8 mouse cellular contexts compared by ENCODE assay signal in the genomic region with DNA sequence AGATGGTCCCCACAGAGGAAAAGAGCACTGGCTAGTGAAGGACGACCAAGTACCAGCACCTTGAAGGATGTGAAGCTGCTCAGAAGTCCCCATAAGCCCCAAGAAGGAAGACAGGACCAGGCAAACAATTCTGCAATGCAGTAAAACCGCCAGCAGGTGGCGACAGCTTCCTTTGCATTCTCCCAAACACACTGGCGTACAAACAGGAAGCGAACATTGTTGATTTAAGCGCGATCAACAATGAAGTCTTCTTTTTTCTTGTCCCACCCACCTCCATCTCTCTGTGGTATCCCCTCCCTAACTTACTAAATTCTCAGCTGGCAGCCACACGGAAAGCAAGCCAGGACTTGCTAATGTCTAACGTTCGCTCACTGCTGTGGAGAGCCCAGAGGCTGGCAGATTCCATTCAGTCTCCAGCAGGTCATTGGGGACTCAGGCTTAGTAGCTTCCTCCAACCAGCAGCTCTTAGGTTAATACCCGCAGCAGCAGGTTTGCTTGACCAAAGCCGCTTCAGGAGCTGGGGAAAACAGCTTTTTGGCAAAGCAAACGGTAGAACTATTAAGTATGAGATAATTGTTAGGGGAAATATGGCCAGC.
DNase-seq lines count a peak whose midpoint lies in the region; ATAC-seq lines count a peak whose summit lies in the region.

No protein-coding gene starts in this region.

- H3K9me3 ChIP-seq in erythroblast, embryonic 14.5 days (ENCODE audit: control insufficient read depth, low read length), result no peaks in the 10 kb centered on the region
- H3K9me3 ChIP-seq in intestine, embryonic 15.5 days, result no peaks in the 10 kb centered on the region

- no peaks in the 10 kb centered on the region for H3K4me1 ChIP-seq in erythroblast, embryonic 14.5 days (ENCODE audit: control insufficient read depth)
- no peaks in the 10 kb centered on the region for H3K4me1 ChIP-seq in intestine, embryonic 15.5 days (replicated peaks)

- peak overlapping the region; percentile 38 for H3K4me3 ChIP-seq in erythroblast, embryonic 14.5 days (replicated peaks)
- H3K4me3 ChIP-seq in intestine, embryonic 15.5 days (replicated peaks), result peak overlapping the region; percentile 44

- intact Hi-C loops in left cerebral cortex, postnatal 25 days (cut with DNase I), result loop anchor here (1.0 to 10.0 kb wide), 5 partner anchors 52 to 629 kb away; no protein-coding TSS in a partner anchor

- no peaks in the 10 kb centered on the region for H3K36me3 ChIP-seq in erythroblast, embryonic 14.5 days (ENCODE audit: control insufficient read depth)
- H3K36me3 ChIP-seq in intestine, embryonic 15.5 days, result no peaks in the 10 kb centered on the region

- no peak overlapping the region for H3K27ac ChIP-seq in intestine, embryonic 15.5 days

- WGBS in intestine, embryonic 15.5 days, result 2% methylated on average over 13 of the region's 13 CpGs

- no peaks in the 10 kb centered on the region for H3K27me3 ChIP-seq in erythroblast, embryonic 14.5 days (ENCODE audit: control insufficient read depth)
- H3K27me3 ChIP-seq in intestine, embryonic 15.5 days (replicated peaks), result no peaks in the 10 kb centered on the region

- no peak for ATAC-seq in erythroblast, adult 5-6 weeks (replicated peaks; ENCODE audit: low FRiP score, poor library complexity, severe bottlenecking)
- peak; percentile 85 for ATAC-seq in intestine, embryonic 15.5 days

- H3K4me2 ChIP-seq in intestine, embryonic 15.5 days (replicated peaks), result peak overlapping the region; percentile 58

- 0 out of 2 replicates have a peak overlapping the region, but pooled peaks have one; percentile 26 for H3K9ac ChIP-seq in intestine, embryonic 15.5 days

- peak; percentile 70 to 81 for DNase-seq in cerebellum, postnatal 4 days (ENCODE audit: low spot score in 2 of 2)
- DNase-seq in gastrocnemius, adult 8-10 months (ENCODE audit: low spot score in 2 of 2), result peak; percentile 38 to 39
- DNase-seq in left cerebral cortex, postnatal 25 days (ENCODE audit: low spot score in 2 of 2), result peak; percentile 79 to 87
- DNase-seq in mesoderm, embryonic 11.5 days (ENCODE audit: low read depth, low spot score), result peak; percentile 88
- DNase-seq in skeletal muscle tissue, adult 2 months (ENCODE audit: low read depth, low spot score), result peak; percentile 45
